Mouse (Mus musculus) large intestine, adult 2 months (tissue): ENCODE measurements around the gene Atxn1. TPM values are rescaled to one million over a fixed set of nuclear protein-coding genes. Genes with fewer than 3 reads are reported as not detected.

Source experiments
- DNase-seq: peaks from one replicate; pipeline ENCODE4 v3.0.0-alpha.2; 2012; ENCODE audit warnings: low read depth, low spot score
- WGBS: fragments of 180-500 bp; shearing (Covaris S2); methylation state at CpG from one replicate; pipeline ENCODE4 v1.1.7; 2018; 5-methylcytosine and 5-hydroxymethylcytosine counted together
- polyA plus RNA-seq: library from polyadenylated mRNA; depleted of rRNA; stranded (reverse); fragments of >200 nt; gene quantifications from 2 replicates; pipeline ENCODE4 v1.2.3, GENCODE M21; 2012

Atxn1 gene
- polyA plus RNA-seq, 1 experiment: 6.3 TPM

DNA sequence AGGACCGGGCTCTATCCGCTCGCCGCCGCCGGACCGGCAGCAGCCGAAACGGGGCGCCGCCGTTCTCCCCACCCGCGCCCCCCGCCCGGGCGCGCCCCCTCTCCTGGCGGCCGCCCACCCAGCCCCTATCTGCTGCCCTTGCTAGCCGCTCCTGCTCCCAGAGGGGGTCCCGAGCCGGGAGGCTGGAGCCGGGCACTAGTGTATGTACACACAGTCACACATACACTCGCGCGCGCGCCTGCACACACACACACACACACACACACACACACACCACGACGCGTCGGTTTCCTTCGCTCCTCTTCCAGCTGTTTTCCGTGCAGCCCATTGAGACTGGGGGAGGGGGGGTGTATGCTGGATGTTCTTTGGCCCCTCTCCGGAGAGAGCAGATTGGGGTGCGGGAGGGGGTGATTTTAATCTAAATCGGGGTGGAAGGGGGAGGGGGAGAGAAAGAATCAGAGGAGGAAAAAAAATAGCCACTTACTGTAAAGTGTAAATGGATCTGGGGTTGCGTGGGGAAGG, 416 bp downstream of the Atxn1 start:
- DNase-seq: no peak
- WGBS: 1% methylated on average over 28 of the region's 39 CpGs

DNA sequence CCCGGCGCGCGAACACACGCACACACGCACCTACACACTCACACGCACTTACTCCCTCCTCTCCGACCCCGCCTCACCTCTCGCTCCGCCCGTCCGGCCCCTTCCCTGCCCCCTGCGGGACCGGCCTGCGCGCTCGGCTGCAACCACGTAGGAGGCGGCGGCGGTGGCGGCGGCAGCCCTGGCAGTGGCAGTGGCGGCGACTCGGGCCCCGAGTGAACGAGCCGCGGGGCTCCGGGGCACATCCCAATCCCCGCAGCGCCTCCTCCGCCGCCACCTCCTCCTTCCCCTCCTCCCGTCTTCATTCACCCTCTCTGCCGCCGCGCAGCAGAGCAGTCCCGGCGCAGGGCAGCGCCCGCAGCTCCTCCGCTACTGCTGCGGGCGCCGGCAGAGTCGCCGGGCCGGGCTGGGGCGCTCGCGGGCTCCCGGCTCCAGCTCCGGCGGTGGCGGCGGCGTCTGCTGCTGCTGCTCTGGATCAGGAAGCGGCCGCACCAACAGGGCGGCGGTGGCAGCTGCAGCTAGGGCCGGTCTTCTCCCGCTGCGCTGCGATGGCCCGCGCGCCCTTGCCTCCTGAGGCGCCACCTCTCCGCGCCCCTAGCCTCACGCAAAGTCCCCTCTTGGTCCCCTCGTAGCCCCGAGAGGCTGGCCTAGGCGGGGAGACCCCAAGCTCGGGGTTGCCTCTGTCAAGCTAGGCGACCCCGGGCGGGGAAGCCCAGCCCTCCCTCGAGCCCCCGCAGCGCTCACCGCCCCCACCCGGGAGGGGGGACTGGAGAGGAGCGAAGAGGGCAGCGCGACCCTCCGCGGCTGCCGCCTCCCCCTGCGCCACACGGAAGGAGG, 1.1 kb downstream of the Atxn1 start:
- DNase-seq: no peak
- WGBS: under 1% methylated on average over 75 of the region's 95 CpGs

DNA sequence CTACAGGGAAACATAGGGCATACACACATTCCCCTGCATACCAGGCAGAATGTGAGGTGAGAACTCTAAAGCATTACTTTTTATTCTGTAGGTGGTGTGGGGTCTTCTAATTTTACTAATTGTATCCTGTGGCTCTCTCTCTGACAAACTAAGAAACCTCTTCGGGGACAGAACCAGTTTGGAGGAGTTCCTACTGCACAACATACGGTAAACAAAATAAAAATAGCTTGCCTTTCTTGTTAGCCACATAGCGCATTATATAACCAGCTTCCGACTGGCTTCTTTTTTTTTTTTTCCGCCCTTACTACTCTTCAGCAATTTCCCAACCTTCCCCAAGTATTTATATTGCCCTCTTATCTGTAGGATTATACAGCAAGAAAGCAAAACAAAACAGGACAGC, 2.0 kb downstream of the Atxn1 start:
- no peak for DNase-seq
- under 1% methylated on average over 5 of the region's 5 CpGs for WGBS

DNA sequence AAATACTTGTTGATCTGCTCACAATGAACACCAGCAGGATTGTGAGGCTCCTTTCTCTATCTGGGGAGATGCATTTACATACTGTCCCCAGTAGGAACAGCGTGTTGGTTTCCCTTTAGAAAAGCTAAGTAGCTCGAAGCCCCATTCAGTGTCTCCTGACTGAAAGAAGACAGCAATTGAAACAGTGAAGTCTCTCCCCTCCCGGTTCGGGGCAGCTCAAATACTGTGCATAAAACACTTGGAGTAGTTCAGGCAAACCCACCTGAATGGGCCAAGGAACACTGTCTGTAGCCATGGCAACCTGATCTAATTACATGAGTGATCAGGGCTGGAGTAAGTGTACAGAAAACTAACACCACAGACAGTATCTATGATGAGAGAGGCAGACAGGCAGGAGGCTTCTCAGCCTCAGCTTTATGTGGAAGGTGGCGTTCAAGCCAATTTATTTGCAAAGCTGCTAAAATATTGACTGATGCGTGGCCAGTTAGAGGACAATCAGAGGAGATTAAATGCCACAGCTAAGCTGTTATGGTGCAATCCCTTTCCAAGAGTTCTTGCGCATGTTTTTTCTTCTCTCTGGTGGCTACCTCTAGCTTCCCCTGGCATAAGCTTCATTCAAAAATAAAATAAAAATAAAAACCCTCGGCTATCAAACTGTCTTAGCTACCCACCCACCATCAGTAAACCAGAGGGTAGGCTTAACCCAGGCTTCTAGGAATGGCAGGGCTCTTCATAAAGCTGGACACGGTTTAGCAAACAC, 2.8 kb downstream of the Atxn1 start:
- WGBS: 31% methylated on average over 9 of the region's 9 CpGs
- no peak for DNase-seq

DNA sequence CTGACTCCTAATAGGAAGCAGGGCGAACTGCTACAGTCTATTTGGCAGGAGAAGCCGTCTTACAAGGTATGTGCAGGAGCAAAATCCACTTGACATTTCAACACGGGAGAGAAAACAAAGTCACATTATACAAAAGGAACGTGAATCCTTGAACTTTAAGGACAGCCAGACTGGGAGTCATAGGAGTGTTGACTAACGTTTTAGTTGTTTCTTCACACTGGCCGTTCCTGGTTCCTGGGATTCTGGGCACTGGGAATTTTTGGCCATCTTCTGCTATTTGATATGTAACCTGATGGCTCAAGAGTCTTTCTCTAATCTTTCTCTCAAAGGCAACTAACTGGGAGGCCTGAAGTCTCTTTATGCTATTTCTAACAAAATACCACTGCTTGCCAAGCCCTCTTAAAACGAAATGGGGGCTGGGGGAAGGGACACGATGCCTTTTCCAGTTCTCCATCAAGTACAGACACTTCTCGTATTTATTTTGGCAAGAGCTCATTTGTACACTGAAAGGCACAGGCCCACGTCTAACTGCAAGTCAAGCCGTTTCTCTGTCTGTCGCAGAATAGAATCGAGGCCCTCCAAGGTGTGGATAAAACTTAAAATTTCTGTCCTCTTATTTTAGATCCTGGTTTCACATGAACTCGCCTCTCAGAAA, 4.4 kb downstream of the Atxn1 start:
- no peak for DNase-seq
- WGBS: 44% methylated on average over 14 of the region's 14 CpGs

DNA sequence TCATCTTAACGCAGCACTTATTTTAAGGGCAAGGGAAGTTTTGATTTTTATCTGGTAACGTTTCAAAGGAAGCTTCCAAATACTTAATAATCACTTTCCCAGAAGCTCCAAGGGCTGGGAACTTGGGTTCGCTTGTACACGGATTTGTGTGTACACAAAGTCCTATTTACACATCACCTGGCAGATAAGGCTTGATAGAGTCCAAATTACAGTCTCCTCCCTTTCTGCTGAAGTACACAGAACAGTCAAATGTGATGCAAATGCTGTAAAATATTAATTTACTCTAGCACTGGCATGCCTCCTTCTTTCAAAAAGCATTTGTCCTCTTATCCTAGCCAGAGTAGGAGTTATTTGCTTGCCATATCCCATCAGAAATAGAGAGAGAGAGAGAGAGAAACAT, 6.5 kb downstream of the Atxn1 start:
- DNase-seq: no peak
- WGBS: 30% methylated on average over 4 of the region's 4 CpGs

DNA sequence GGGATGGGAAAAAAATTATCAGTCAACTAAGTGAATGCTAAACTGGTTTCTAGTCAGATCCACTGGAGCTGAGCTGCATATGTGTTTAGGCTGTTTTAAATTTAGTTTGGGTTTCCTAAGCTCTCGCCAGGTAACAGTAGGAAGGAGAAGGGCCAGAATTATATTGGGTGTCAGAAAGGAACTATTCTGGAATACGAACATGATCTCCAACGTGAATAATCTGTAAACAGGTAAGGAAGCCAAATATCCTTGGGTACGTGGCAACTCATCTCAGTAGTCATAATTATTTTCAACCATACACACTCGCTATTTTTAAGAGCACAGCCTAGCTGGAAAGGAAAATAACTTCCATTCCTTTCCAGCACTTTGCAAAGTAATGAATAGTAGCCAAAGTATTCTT, 7.2 kb downstream of the Atxn1 start:
- DNase-seq: no peak
- WGBS: 83% methylated on average over 5 of the region's 5 CpGs

DNA sequence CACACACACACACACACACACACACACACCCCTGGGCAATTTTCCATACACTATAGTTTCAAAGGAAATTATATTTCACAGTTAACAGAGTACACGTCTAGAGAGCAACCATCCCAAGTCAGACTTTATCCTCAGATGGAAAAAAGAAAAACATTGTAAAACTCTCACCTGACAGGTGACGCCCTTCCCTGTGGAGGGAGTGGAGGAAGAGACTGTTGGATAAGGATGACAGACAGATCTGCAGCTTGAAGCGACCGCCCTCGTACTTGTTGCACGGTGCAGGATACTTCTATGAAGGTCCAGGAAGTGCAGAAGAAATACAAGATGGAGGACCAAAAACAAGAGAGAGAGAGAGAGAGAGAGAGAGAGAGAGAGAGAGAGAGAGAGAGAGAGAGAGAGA, 8.5 kb downstream of the Atxn1 start:
- no peak for DNase-seq
- WGBS: 37% methylated on average over 6 of the region's 6 CpGs

DNA sequence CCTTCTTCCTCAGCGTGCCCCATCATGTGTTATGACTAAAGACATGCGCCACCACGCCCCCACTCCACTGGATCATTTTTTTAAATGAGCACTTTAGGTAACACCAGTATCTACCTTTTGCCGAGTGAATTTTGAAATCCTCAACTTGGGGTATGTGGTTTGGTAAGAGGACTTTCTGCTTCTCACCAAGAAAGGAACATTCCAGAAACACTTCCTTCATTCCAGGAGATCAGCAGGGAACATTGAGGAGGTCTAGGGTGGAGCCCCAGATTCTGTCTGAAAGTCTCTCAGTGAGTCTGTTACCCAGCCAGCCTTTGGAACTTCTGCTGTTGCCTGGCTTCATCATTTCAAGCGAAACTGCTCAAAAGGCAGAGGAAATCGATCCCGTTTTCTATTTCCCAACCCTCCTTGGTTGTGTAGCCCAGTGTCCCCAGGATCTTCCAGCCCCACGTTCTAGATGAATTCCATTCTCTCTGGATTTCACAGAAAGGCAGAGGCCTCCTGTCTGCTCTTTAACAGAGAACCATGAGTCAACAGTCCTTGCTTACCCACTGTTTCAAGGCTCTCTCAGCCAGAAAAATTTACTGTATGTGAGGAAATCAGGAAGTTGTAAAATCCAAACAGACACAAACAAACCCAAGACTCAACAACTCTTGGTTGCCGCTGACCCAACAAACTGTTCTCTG, 9.3 kb downstream of the Atxn1 start:
- 51% methylated on average over 9 of the region's 9 CpGs for WGBS
- DNase-seq: no peak

DNA sequence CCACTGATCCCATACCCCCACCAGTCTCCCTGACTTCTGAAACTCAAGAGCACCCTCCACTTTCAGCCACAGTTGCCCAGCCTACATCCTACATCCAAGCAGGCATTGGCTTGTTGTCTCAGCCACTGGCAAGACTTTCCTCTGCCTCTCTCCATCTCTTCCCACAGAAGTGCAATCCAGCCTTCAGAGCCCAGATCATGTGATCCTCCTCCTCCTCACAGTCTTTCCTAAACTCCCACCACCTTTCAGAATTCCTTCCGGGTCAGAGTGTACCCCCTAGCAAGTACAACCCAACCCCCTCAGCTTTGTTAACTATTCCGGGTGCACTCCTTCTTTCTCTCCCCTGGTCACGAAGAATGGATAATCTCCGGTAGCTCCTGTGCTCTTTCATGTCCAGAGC, 11.7 kb downstream of the Atxn1 start:
- 93% methylated on average over 4 of the region's 4 CpGs for WGBS
- no peak for DNase-seq

DNA sequence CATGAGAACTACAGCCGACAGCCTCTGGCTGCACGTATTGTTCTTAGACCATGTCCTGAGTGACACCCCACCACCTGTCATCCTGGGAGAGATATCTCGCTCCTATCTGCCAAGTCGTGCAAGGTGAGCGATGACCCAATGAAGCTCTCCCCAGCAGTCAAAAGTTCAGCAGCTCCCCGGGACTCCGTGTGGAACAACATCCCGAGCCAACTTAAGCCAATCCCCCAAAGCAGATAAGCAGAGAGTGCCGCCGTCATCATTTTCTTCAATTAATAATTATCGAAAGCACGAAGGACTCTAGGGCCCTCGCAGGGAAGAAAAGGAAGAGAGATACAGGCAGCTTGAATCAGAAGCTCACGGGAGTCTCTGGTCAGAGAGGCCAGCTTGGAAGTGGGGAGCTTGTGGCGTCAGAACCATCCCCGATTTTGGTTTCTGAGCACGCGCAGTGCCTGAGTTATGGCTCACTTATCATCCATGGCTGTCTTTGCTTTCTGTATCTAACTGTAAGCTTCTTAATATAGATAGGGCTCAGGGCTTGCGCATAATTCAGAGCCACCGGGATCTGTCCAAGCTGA, 13.7 kb downstream of the Atxn1 start:
- WGBS: 68% methylated on average over 20 of the region's 20 CpGs
- DNase-seq: no peak

DNA sequence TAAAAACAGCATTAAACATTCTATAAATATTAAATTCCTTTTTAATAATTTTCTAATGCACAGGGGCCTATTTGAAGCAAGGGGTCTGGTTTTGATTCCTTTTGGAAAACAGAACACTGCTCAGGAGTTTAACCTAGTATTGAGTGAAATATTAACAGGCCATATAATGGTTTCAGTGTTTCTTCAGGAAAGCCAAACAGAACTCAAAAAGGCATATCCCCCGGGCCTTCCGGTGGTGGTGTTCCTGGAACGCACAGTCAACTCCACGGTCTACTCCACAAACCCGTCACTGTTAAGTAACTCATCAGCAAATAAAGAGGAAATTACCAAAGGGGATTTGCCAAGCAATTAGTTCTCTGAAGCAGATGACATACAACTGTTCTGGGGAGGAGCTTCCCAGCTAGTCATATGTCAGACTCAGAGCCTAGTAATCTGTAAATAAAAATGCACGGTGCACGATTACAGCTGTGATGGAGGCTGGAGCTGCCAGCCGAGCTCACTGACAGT, 14.4 kb downstream of the Atxn1 start:
- WGBS: 28% methylated on average over 8 of the region's 8 CpGs
- no peak for DNase-seq

DNA sequence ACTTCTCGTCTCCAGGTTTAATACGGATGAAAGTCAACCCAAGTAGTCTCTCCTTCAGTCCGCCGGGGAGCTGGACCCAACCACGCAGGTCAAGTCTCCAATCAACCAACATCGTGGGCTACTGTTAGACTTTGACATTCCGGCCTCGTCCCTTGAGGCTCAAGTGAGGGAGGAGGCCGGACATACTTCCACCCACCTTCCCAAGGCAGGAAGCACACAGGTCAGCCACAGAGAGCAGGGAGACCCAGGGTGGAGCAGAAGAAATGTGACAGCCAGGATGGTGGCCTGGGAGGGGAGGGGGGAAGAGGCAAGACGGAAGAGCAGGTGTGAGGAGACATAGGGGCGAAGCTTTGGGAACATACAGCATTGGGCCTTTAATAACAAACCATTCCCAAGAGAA, 18.7 kb downstream of the Atxn1 start:
- 92% methylated on average over 11 of the region's 11 CpGs for WGBS
- no peak for DNase-seq

DNA sequence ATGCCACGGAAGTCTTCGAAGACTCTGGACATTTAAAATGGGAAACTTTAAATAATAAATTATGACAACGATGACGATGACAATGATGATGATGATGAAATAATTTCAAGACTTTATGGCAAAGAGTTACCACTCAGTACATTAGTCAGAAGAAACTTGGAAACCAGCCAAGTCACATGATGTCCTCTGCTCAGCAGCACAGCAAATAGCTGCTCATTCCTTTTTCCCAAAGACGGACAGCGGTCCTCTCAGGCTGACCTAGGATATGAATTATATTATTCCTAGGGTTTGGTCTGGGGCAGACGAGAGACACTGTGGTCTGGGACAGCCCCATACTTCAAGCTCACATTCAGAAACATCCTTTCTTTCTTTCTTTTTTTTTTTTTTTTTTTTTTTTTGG, 22.5 kb downstream of the Atxn1 start:
- WGBS: 89% methylated on average over 7 of the region's 7 CpGs
- no peak for DNase-seq

DNA sequence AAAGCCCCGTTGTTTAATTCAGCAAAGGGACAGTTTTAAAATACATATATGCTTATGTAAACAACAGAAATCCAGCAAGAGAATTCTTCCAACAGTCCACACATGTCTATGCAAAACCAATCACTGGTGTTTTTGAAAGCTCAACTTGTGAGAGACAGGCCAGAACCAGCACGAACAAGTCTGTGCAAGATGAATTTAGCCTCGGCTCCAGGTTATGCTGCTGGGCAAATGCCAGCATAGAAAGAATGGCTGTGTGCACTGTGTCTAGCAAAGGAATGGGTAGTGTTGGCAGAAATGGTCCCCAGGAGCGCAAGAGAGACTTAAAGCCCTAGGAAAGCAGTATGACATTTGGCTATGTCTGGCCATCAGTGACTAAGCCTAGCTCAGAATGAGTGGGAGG, 24.1 kb downstream of the Atxn1 start:
- WGBS: 84% methylated on average over 4 of the region's 4 CpGs

DNA sequence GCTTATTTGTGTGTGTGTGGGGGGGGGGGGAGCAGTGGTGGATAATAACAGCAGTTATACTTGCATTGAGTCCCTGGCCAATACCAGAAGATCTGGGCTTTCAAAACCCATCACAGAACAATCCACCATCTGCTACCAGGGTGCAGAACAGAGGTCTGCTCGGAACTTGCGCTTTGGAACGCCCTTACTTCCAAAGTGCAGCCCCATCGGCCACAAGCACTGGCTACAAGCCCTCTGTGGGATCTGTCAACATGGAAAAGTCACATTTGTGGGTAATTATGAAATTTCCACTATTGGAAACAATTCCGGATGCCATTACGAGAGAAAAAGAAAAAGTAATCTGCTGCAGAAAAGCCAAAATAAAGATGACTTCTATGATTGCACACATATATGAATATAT, 25.2 kb downstream of the Atxn1 start:
- 92% methylated on average over 6 of the region's 6 CpGs for WGBS
- no peak for DNase-seq

More for the DNA sequence above, 24.1 kb downstream of the Atxn1 start:
- no peak for DNase-seq

DNA sequence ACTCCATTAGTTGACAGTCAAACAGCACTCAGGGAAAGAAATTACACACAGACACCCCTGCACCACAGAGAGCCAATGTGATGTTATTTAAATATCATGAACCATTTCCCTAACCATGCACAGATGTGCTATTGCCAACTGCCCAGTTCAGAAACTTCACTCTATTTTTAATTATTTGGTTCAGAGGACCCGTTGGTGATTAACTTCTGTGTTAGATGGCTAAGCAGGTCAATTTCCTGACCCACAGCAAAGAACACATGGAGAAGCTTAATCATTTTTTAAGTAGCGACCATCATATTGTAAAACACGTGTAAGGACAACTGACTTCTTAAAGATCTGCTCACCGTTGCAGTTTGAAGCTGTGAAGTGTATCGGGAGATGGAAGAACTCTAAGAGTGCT, 26.7 kb downstream of the Atxn1 start:
- 90% methylated on average over 5 of the region's 5 CpGs for WGBS
- DNase-seq: no peak

DNA sequence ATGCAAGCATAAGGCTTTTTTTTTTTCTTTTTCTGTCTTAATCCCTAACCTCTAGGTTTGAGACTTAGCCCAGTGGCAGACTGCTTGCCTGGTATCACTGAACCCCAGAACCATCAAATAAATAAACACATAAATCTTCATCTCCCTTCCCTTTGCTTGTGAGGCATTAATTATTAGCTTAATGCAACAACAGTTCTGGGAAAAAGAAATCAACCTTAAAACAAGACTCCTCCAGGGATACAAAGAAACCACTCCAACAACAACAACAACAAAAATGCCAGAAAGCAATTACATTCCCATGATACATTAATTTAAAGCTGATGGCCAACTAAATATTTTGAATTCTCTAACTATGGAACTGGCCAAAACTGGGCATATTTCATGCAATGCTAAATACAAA, 28.0 kb downstream of the Atxn1 start:
- no peak for DNase-seq

DNA sequence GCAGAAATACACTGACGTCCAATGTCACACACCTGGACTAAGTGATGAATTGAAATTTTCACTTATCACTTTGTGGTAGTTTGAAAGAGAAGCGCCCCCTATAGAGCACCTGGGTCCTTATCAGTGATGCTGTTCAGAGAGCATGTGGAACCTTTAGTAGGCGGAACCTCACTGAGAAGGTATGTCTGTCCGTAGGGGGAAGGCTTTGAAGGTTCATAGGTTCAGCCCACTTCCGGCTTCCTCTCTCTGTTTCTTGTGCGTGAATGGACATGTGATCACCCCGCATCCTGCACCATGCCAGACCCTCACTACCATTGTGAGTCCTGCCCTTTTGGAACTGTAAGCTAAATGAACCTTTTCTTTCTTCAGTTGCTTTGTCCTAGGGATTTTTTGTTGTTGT, 29.0 kb downstream of the Atxn1 start:
- WGBS: 79% methylated on average over 7 of the region's 7 CpGs
- DNase-seq: no peak
